Mouse (Mus musculus) T-cell, adult 66 days (primary cell): ENCODE measurements around the gene Cd300ld4. TPM values are rescaled to one million over a fixed set of nuclear protein-coding genes. Genes with fewer than 3 reads are reported as not detected.

Experiments
- total RNA-seq, 2 experiments: library from RNA; stranded (reverse); gene quantifications; 3 replicates in 1 of 2; 4 replicates in 1 of 2; pipeline ENCODE4 v1.2.4; 2023

Gene Cd300ld4
- total RNA-seq = not detected

GRCm38 (mm10) chr11:115026912-115027311 lies at the start of gene Cd300ld4:
Gene Cd300ld4 (minus strand): TSS chr11:115027012.

GRCm38 (mm10) chr11:115062077-115062476 lies 35.3 kb upstream of the Cd300ld4 start, which contains the start of gene Cd300e:
Gene Cd300e (minus strand): TSS chr11:115062177.

GRCm38 (mm10) chr11:115048259-115048658 lies 21.4 kb upstream of the Cd300ld4 start, which contains the start of gene Cd300ld3:
Gene Cd300ld3 (minus strand): TSS chr11:115048409.

GRCm38 (mm10) chr11:115037669-115038068 lies 10.9 kb upstream of the Cd300ld4 start, which contains the start of gene Cd300ld5:
Gene Cd300ld5 (minus strand): TSS chr11:115037769.

GRCm38 (mm10) chr11:115016093-115016492 lies 10.7 kb downstream of the Cd300ld4 start, which contains the start of gene Cd300ld2:
Gene Cd300ld2 (minus strand): TSS chr11:115016193.

GRCm38 (mm10) chr11:115001474-115002040 lies 25.3 kb downstream of the Cd300ld4 start, which contains the start of gene Cd300c2:
Gene Cd300c2 (minus strand): TSS chr11:115001880.

GRCm38 (mm10) chr11:114989793-114990192 lies 37.0 kb downstream of the Cd300ld4 start, which contains the start of gene Cd300ld:
Gene Cd300ld (minus strand): TSS chr11:114989922.

Other genes starting within 250 kb of the Cd300ld4 start
- gene Btbd17, start 231.1 kb downstream of the Cd300ld4 start, total RNA-seq = not detected
- not detected for gene Gpr142, start 228.1 kb downstream of the Cd300ld4 start, total RNA-seq
- under 1 TPM in 1 of 2 experiments, not detected in 1; 0.26 TPM for gene Gprc5c, start 175.9 kb downstream of the Cd300ld4 start, total RNA-seq
- under 1 TPM; 0.15 to 0.96 TPM for gene Cd300a, start 137.0 kb downstream of the Cd300ld4 start, total RNA-seq
- gene Cd300lb, start 92.6 kb downstream of the Cd300ld4 start, total RNA-seq = under 1 TPM in 1 of 2 experiments, not detected in 1; 0.21 TPM
- gene Cd300c, start 57.9 kb downstream of the Cd300ld4 start, total RNA-seq = not detected
- gene Cd300ld, start 37.1 kb downstream of the Cd300ld4 start, total RNA-seq = under 1 TPM; 0.36 to 0.67 TPM
- gene Cd300c2, start 25.1 kb downstream of the Cd300ld4 start, total RNA-seq = 1 to 10 TPM in 1 of 2 experiments, under 1 TPM in 1; 0.98 to 2.7 TPM
- not detected for gene Cd300ld2, start 10.8 kb downstream of the Cd300ld4 start, total RNA-seq
- 1 to 10 TPM in 1 of 2 experiments, not detected in 1; 1.0 TPM for gene Cd300ld5, start 10.8 kb upstream of the Cd300ld4 start, total RNA-seq
- gene Cd300ld3, start 21.4 kb upstream of the Cd300ld4 start, total RNA-seq = 1 to 10 TPM in 1 of 2 experiments, not detected in 1; 1.0 TPM
- gene Cd300e, start 35.2 kb upstream of the Cd300ld4 start, total RNA-seq = under 1 TPM in 1 of 2 experiments, not detected in 1; 0.93 TPM
- gene Rab37, start 64.4 kb upstream of the Cd300ld4 start, total RNA-seq = 10 to 100 TPM; 44.7 to 51.2 TPM
- gene Cd300lf, start 107.0 kb upstream of the Cd300ld4 start, total RNA-seq = 1 to 10 TPM in 1 of 2 experiments, under 1 TPM in 1; 0.68 to 1.0 TPM
- 100 to 1,000 TPM; 207 to 214 TPM for gene Slc9a3r1, start 136.3 kb upstream of the Cd300ld4 start, total RNA-seq
- 10 to 100 TPM; 15.5 to 25.2 TPM for gene Tmem104, start 160.5 kb upstream of the Cd300ld4 start, total RNA-seq
- 1 to 10 TPM; 5.2 to 5.5 TPM for gene Nat9, start 160.8 kb upstream of the Cd300ld4 start, total RNA-seq
- not detected for gene Grin2c, start 240.2 kb upstream of the Cd300ld4 start, total RNA-seq